Mouse (Mus musculus) heart, postnatal 0 days (tissue): ENCODE results near the gene 2410131K14Rik.

Experiments used
- CTCF ChIP-seq: IDR thresholded peaks from 2 replicates; pipeline ENCODE4 v1.5.1; 2016; ENCODE audit warnings: antibody characterized with exemption, control low read depth, low read depth
- EP300 ChIP-seq: IDR thresholded peaks from 2 replicates; pipeline ENCODE4 v1.6.1; 2016; ENCODE audit warnings: antibody characterized with exemption, low read depth

DNA sequence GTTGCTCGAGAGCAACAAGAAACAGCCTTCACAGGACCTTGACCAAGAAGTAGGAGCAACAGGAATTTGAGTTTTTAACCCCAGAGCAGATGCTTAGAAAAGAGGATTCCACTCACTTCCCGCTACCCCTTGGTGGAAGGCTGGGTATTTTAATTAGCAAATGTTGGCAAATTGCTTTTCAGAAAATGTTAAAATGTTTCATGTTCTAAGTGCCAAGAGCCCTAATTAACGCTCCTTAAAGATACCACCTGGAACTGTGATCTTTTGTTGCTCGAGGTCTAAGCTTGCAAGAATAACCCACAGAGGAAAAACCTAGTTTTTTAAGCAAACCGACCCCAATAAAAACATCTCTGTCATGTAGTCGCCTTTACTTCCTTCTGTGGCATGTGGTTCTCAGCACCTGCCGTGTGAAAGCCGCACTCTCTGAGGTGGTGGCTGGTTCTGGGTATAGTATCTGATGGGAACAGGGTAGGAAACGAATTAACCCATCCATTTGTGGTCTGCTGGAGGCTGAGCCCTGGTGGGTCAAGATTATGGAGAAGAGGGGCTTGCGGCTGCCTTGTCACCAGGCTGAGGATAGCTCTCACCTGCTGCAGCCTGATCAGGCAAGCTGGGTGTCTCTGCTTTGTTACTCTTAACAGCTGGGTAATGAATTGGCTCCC lies 26.6 kb downstream of the 2410131K14Rik start:
- TF ChIP-seq EP300, result no peak
- no peak for TF ChIP-seq CTCF
